Mouse (Mus musculus) liver, postnatal 0 days (tissue): ENCODE data around the gene Tgfb1i1.

Experiments used
- CTCF ChIP-seq: sonication (generic); IDR thresholded peaks from 2 replicates; pipeline ENCODE4 v1.5.1; 2016; ENCODE audit warnings: antibody characterized with exemption, low read depth
- EP300 ChIP-seq: IDR thresholded peaks from 2 replicates; pipeline ENCODE4 v1.6.1; 2016; ENCODE audit warnings: antibody characterized with exemption, low read depth, mild to moderate bottlenecking

DNA sequence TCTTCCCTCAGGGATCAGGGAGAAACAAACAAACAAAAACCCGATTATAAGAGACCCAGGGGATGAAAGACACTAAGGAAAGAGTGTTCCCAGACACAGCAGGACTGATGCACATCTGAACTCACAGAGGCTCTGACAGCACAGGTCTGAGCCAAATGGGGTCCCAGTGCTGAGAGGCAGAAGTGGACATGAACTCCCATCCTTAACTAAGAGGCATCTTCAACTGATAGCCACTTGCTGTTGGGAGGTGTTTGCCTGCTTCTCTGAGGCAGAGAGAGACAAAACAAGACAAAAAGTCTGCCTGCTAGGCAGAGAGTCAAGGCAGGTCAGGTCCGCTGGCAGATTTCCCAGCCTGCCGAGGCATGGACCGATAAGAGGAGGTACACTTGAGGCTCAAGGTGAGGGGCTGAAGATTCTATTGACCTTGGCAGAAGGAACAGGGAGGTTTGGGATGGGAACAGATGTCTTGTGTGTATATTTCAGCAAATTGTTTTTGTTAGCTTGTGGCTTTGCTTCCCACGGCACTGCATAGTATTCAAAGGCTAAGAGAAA is 10.2 kb downstream of the Tgfb1i1 start:
- TF ChIP-seq CTCF (no peak), EP300 (no peak)
